Mouse (Mus musculus) limb, embryonic 11.5 days (tissue): ENCODE data around the gene Vash2. TPM values are rescaled to one million over a fixed set of nuclear protein-coding genes. Genes with fewer than 3 reads are reported as not detected.

Experiments used
- ATAC-seq: fragments of 200-750 bp; cut with Nextera tagmentation; 2 replicates; pipeline ENCODE4 v1.8.0; 2017; ENCODE audit warnings: low read depth; ENCODE audit not compliant: insufficient number of reproducible peaks, low FRiP score, low TSS enrichment
- DNase-seq: peaks from one replicate; pipeline ENCODE4 v3.0.0-alpha.2; 2015; ENCODE audit warnings: low spot score
- H3K27ac ChIP-seq: fragments of 300-500 bp; sonication (generic); replicated peaks from 2 replicates; pipeline ENCODE4 v1.5.1; 2014; ENCODE audit warnings: low read depth, mild to moderate bottlenecking, low read length
- H3K27me3 ChIP-seq: fragments of 300-500 bp; sonication (generic); 2 replicates; pipeline ENCODE4 v1.6.1; 2014; ENCODE audit warnings: mild to moderate bottlenecking, low read length, mixed read lengths; ENCODE audit not compliant: control insufficient read depth, insufficient read depth
- H3K36me3 ChIP-seq: fragments of 300-500 bp; sonication (generic); 2 replicates; pipeline ENCODE4 v1.6.1; 2014; ENCODE audit warnings: mild to moderate bottlenecking, low read length, moderate library complexity, mixed read lengths; ENCODE audit not compliant: control insufficient read depth, insufficient read depth
- H3K4me1 ChIP-seq: fragments of 300-500 bp; sonication (generic); 2 replicates; pipeline ENCODE4 v1.6.1; 2014; ENCODE audit warnings: low read length, mixed read lengths; ENCODE audit not compliant: control insufficient read depth, insufficient read depth
- H3K4me2 ChIP-seq: fragments of 300-500 bp; sonication (generic); 2 replicates; pipeline ENCODE4 v1.6.1; 2014; ENCODE audit warnings: low read depth, mild to moderate bottlenecking, moderate library complexity; ENCODE audit not compliant: severe bottlenecking
- H3K4me3 ChIP-seq: fragments of 300-500 bp; sonication (generic); 2 replicates; pipeline ENCODE4 v1.5.1; 2014; ENCODE audit warnings: low read depth, low read length
- H3K9ac ChIP-seq: fragments of 300-500 bp; sonication (generic); 2 replicates; pipeline ENCODE4 v1.6.1; 2014; ENCODE audit warnings: mild to moderate bottlenecking, low read length
- H3K9me3 ChIP-seq: fragments of 300-500 bp; sonication (generic); 2 replicates; pipeline ENCODE4 v1.6.1; 2016; ENCODE audit warnings: low read length; ENCODE audit not compliant: control insufficient read depth
- WGBS: fragments of 180-500 bp; shearing (Covaris S2); extraction: QIAGEN DNeasy Blood & Tissue Kit; methylation state at CpG from one replicate; pipeline ENCODE4 v1.1.7; 2014; 5-methylcytosine and 5-hydroxymethylcytosine counted together
- polyA plus RNA-seq: library from polyadenylated mRNA; unstranded; fragments of >200 nt; fragmentation: Nextera tagmentation; extraction: Ambion mirVana; gene quantifications from 2 replicates; pipeline ENCODE4 v1.2.1, GENCODE M21; 2014

Vash2 gene
- polyA plus RNA-seq, 1 experiment from 2014 or later: 76.6 TPM

- Histone ChIP-seq H3K4me1 (no peaks in the 10 kb centered on the region), H3K9me3 (no peaks in the 10 kb centered on the region), H3K27ac (no peak overlapping the region), H3K9ac (no peak overlapping the region), H3K4me3 (no peak overlapping the region), H3K36me3 (no peaks in the 10 kb centered on the region), H3K4me2 (no peak overlapping the region), H3K27me3 (no peaks in the 10 kb centered on the region)
- ATAC-seq (no peak), DNase-seq (no peak)
- 90% methylated on average over 5 of the region's 5 CpGs for WGBS
Observed at GRCm38 (mm10) chr1:191019803-191020202, 40.7 kb upstream of the Vash2 start.

- 95% methylated on average over 3 of the region's 3 CpGs for WGBS
- no peak for ATAC-seq
- no peak for DNase-seq
- Histone ChIP-seq H3K9ac (no peak overlapping the region), H3K4me1 (no peaks in the 10 kb centered on the region), H3K27ac (no peak overlapping the region), H3K27me3 (no peaks in the 10 kb centered on the region), H3K4me3 (no peak overlapping the region), H3K36me3 (peaks cover 2% of the 10 kb centered on the region; the same call in 1 of the 2 replicates), H3K9me3 (no peaks in the 10 kb centered on the region), H3K4me2 (no peak overlapping the region)
Observed at GRCm38 (mm10) chr1:191014271-191014670, 35.2 kb upstream of the Vash2 start.

- Histone ChIP-seq H3K9me3 (no peaks in the 10 kb centered on the region), H3K27ac (no peak overlapping the region), H3K4me2 (no peak overlapping the region), H3K36me3 (peaks cover 7% of the 10 kb centered on the region; the same call in 1 of the 2 replicates), H3K4me3 (no peak overlapping the region), H3K27me3 (no peaks in the 10 kb centered on the region), H3K4me1 (no peaks in the 10 kb centered on the region), H3K9ac (no peak overlapping the region)
- 97% methylated on average over 5 of the region's 5 CpGs for WGBS
- no peak for DNase-seq
- no peak for ATAC-seq
Observed at GRCm38 (mm10) chr1:191008707-191009106, 29.6 kb upstream of the Vash2 start.

DNA sequence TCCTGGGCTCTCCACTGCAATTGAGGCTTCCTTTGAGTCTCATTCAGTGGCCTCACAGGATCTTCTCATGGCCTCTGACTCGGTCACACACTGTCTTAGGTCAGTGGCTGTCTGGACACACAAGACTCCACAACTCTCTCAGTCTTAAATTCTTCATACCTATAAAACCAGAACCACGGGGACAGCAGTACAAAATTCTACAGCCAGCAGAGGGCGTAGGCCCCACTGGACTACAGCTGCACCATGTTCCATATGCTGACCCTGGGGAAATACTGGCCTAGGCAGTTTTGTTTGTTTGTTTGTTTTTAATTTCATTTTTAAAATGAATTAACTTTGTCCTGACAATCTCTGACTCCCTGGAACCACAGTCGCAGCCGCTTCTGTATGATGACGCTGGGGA lies 23.1 kb upstream of the Vash2 start:
- no peaks in the 10 kb centered on the region for H3K4me1 ChIP-seq
- no peak overlapping the region for H3K4me3 ChIP-seq
- DNase-seq: peak; percentile 42
- H3K9ac ChIP-seq: no peak overlapping the region
- 0 out of 2 replicates have a peak, but pooled peaks cover 2% of the 10 kb centered on the region for H3K36me3 ChIP-seq
- H3K27ac ChIP-seq: no peak overlapping the region
- no peaks in the 10 kb centered on the region for H3K27me3 ChIP-seq
- ATAC-seq: no peak
- no peaks in the 10 kb centered on the region for H3K9me3 ChIP-seq
- no peak overlapping the region for H3K4me2 ChIP-seq
- WGBS: 64% methylated on average over 6 of the region's 6 CpGs

DNA sequence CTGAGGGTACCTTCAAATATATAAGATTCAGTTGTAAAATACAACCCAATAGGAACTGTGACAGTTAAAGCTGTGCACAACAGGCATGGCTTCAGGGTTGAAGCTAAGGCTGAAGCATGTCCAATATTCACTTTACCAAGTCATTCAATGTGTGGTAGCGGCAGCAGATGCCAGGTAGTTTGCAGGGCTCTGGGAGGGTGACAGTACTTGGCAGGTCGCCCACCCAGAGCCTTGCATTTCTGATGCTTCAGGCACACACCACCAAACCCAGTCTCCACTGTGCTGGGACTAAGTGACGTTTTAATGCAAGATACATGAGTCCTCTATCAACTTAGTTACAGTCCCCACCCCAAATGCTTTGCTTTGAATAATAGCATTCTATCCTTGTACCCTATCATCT lies 21.6 kb upstream of the Vash2 start:
- no peak overlapping the region for H3K4me3 ChIP-seq
- no peak overlapping the region for H3K27ac ChIP-seq
- 85% methylated on average over 3 of the region's 3 CpGs for WGBS
- no peaks in the 10 kb centered on the region for H3K27me3 ChIP-seq
- no peaks in the 10 kb centered on the region for H3K9me3 ChIP-seq
- no peak for ATAC-seq
- H3K36me3 ChIP-seq: 0 out of 2 replicates have a peak, but pooled peaks cover 2% of the 10 kb centered on the region
- H3K9ac ChIP-seq: no peak overlapping the region
- H3K4me1 ChIP-seq: no peaks in the 10 kb centered on the region
- no peak for DNase-seq
- no peak overlapping the region for H3K4me2 ChIP-seq

DNA sequence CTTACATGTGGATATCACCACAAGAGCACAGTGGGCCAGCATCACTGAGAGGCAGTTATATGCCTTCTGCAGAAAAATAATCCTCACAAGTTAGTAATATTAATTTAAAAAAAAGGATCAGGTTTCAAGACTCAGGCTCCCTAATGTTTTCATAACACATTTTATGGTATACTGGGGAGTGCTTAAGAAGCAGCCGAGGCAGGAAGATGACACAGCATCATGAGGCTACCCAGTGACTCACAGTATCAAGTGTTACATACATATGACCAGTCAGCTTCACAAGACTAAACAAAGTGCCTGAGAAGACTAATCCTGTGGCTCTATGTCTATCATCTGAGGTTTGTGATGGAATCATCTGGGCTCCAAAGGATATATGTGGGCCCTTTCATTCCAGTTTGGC lies 18.9 kb upstream of the Vash2 start:
- Histone ChIP-seq H3K4me3 (no peak overlapping the region), H3K27me3 (no peaks in the 10 kb centered on the region), H3K36me3 (no peaks in the 10 kb centered on the region), H3K9me3 (no peaks in the 10 kb centered on the region), H3K4me2 (no peak overlapping the region), H3K9ac (no peak overlapping the region), H3K27ac (no peak overlapping the region), H3K4me1 (no peaks in the 10 kb centered on the region)
- WGBS: 87% methylated on average over 1 of the region's 1 CpGs
- no peak for ATAC-seq
- DNase-seq: no peak

DNA sequence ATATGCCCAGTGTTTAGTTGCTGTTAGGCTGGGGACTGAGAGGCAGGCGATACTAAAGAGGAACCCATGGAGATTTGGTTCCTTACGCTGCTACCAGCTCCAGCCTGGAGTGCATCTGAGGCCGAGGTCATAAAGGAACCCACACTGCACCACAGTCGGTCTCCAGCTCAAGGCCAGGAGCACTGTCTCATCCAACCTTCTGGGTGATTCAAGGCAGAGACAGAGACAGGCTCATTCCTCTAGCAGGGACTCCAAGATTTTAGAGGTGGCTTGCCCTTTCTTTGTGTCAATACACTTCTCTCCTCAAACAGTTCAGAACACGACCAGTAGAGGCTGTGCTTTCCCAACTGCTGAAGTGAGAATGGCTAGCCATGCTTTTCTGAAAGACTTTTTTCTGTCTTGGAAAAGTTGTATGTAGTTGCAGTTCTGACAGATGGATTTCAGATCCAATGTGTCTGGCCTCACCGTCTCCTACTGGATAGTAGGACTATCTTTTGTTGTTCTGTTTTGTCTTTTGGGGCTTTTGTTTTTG lies 17.3 kb upstream of the Vash2 start:
- Histone ChIP-seq H3K36me3 (no peaks in the 10 kb centered on the region), H3K9me3 (no peaks in the 10 kb centered on the region), H3K9ac (no peak overlapping the region), H3K27me3 (no peaks in the 10 kb centered on the region), H3K4me3 (no peak overlapping the region), H3K4me2 (no peak overlapping the region), H3K27ac (no peak overlapping the region), H3K4me1 (no peaks in the 10 kb centered on the region)
- DNase-seq: no peak
- no peak for ATAC-seq
- 75% methylated on average over 6 of the region's 6 CpGs for WGBS

- no peak overlapping the region for H3K4me3 ChIP-seq
- no peaks in the 10 kb centered on the region for H3K4me1 ChIP-seq
- H3K4me2 ChIP-seq: no peak overlapping the region
- H3K9ac ChIP-seq: no peak overlapping the region
- no peaks in the 10 kb centered on the region for H3K36me3 ChIP-seq
- ATAC-seq (no peak), DNase-seq (no peak)
- 82% methylated on average over 7 of the region's 7 CpGs for WGBS
- H3K27ac ChIP-seq: no peak overlapping the region
- H3K27me3 ChIP-seq: no peaks in the 10 kb centered on the region
- H3K9me3 ChIP-seq: no peaks in the 10 kb centered on the region
Observed at GRCm38 (mm10) chr1:190995548-190995947, 16.5 kb upstream of the Vash2 start.

- Histone ChIP-seq H3K4me3 (no peak overlapping the region), H3K9me3 (no peaks in the 10 kb centered on the region), H3K36me3 (no peaks in the 10 kb centered on the region), H3K4me2 (no peak overlapping the region), H3K27me3 (no peaks in the 10 kb centered on the region), H3K9ac (no peak overlapping the region), H3K27ac (no peak overlapping the region), H3K4me1 (no peaks in the 10 kb centered on the region)
- DNase-seq (no peak), ATAC-seq (no peak)
- WGBS: 86% methylated on average over 9 of the region's 9 CpGs
Observed at GRCm38 (mm10) chr1:190989437-190990082, 10.5 kb upstream of the Vash2 start.
